Mouse (Mus musculus): ENCODE measurements at regions not wholly inside any gene's neighbourhood (a gene's known extent, or its start where the extent isn't known, plus 50 kb on each side); places are given as distances from the start of the nearest gene placed in this dataset.
A peak's percentile ranks its signal among the peaks of the same experiment; 100 is the strongest.

- no peak for ATAC-seq
- Histone ChIP-seq H3K4me3 (ENCODE audit: low read length) (no peak overlapping the region), H3K9me3 (ENCODE audit: control insufficient read depth, low read length) (no peaks in the 10 kb centered on the region), H3K4me1 (ENCODE audit: control insufficient read depth, insufficient read depth, low read length) (no peaks in the 10 kb centered on the region), H3K4me2 (ENCODE audit: low read depth, low read length) (no peak overlapping the region), H3K27me3 (replicated peaks; ENCODE audit: control insufficient read depth, insufficient read depth, low read length) (no peaks in the 10 kb centered on the region), H3K27ac (ENCODE audit: low read length) (no peak overlapping the region), H3K9ac (ENCODE audit: low read depth, low read length) (no peak overlapping the region), H3K36me3 (ENCODE audit: control insufficient read depth, insufficient read depth, low read length) (no peaks in the 10 kb centered on the region)
- WGBS = 79% methylated on average over 3 of the region's 3 CpGs
Measured at GRCm38 (mm10) chr16:8246445-8246844, 178.5 kb downstream of the Tmem114 start.

GRCm38 (mm10) chr16:8245612-8246011, 179.3 kb downstream of the Tmem114 start:
- no peaks in the 10 kb centered on the region for H3K9me3 ChIP-seq (ENCODE audit: control insufficient read depth, low read length)
- ATAC-seq = no peak
- H3K9ac ChIP-seq (ENCODE audit: low read depth, low read length) = no peak overlapping the region
- H3K4me2 ChIP-seq (ENCODE audit: low read depth, low read length) = no peak overlapping the region
- H3K27ac ChIP-seq (ENCODE audit: low read length) = no peak overlapping the region
- no peaks in the 10 kb centered on the region for H3K27me3 ChIP-seq (replicated peaks; ENCODE audit: control insufficient read depth, insufficient read depth, low read length)
- no peaks in the 10 kb centered on the region for H3K36me3 ChIP-seq (ENCODE audit: control insufficient read depth, insufficient read depth, low read length)
- no peak overlapping the region for H3K4me3 ChIP-seq (ENCODE audit: low read length)
- 81% methylated on average over 3 of the region's 3 CpGs for WGBS
- no peaks in the 10 kb centered on the region for H3K4me1 ChIP-seq (ENCODE audit: control insufficient read depth, insufficient read depth, low read length)

DNA sequence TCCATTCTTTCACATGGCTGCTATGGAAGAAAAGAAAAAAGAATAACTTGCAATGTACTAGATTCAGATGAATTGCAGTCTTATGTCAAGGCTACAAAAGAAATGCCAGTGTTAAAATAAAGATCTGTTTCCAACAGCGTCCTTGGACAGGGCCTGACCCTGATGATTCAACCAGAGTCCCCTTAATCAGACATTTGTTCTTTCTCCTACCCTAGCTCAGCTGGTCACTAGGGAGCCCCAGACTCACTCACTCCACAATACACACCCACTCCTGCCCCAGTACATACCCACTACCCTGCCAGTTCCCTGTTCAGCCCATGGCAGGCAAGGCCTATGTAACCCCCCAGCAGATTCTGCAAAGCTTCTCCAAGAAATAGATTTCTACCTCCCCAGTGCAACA, 190.6 kb downstream of the Tmem114 start:
- no peaks in the 10 kb centered on the region for H3K36me3 ChIP-seq (ENCODE audit: control insufficient read depth, insufficient read depth, low read length)
- H3K4me3 ChIP-seq (ENCODE audit: low read length) = no peak overlapping the region
- no peak overlapping the region for H3K9ac ChIP-seq (ENCODE audit: low read depth, low read length)
- no peaks in the 10 kb centered on the region for H3K9me3 ChIP-seq (ENCODE audit: control insufficient read depth, low read length)
- ATAC-seq = no peak
- H3K27me3 ChIP-seq (replicated peaks; ENCODE audit: control insufficient read depth, insufficient read depth, low read length) = no peaks in the 10 kb centered on the region
- WGBS = 74% methylated on average over 1 of the region's 1 CpGs
- no peak overlapping the region for H3K4me2 ChIP-seq (ENCODE audit: low read depth, low read length)
- no peak overlapping the region for H3K27ac ChIP-seq (ENCODE audit: low read length)
- no peaks in the 10 kb centered on the region for H3K4me1 ChIP-seq (ENCODE audit: control insufficient read depth, insufficient read depth, low read length)

DNA sequence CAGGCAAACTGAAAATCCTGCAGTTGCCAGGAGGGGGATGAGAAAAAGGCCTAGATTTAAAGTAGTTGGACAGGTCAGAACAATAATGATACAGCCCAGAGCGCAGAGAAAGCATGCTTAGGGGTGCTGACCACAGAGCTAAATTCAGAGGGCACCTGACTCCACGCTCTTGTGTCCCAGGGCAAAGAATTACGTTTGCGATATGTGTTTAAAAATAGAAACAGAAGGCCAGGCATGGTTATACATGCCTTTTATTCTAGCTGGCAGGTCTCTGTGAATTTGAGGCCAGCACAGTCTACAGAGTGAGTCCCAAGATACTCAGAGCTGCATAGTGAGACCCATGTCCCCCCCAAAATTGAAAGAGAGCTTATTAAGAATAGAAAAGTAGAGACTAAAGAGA, 192.9 kb downstream of the Tmem114 start:
- no peak overlapping the region for H3K4me3 ChIP-seq (ENCODE audit: low read length)
- no peak overlapping the region for H3K4me2 ChIP-seq (ENCODE audit: low read depth, low read length)
- no peaks in the 10 kb centered on the region for H3K9me3 ChIP-seq (ENCODE audit: control insufficient read depth, low read length)
- 71% methylated on average over 4 of the region's 4 CpGs for WGBS
- ATAC-seq = no peak
- H3K27me3 ChIP-seq (replicated peaks; ENCODE audit: control insufficient read depth, insufficient read depth, low read length) = no peaks in the 10 kb centered on the region
- no peak overlapping the region for H3K27ac ChIP-seq (ENCODE audit: low read length)
- H3K4me1 ChIP-seq (ENCODE audit: control insufficient read depth, insufficient read depth, low read length) = 0 out of 2 replicates have a peak, but pooled peaks cover 4% of the 10 kb centered on the region
- H3K9ac ChIP-seq (ENCODE audit: low read depth, low read length) = no peak overlapping the region
- H3K36me3 ChIP-seq (ENCODE audit: control insufficient read depth, insufficient read depth, low read length) = no peaks in the 10 kb centered on the region

- Histone ChIP-seq H3K4me1 (ENCODE audit: control insufficient read depth, insufficient read depth, low read length) (0 out of 2 replicates have a peak, but pooled peaks cover 2% of the 10 kb centered on the region), H3K4me2 (ENCODE audit: low read depth, low read length) (no peak overlapping the region), H3K27me3 (replicated peaks; ENCODE audit: control insufficient read depth, insufficient read depth, low read length) (no peaks in the 10 kb centered on the region), H3K9me3 (ENCODE audit: control insufficient read depth, low read length) (no peaks in the 10 kb centered on the region), H3K36me3 (ENCODE audit: control insufficient read depth, insufficient read depth, low read length) (no peaks in the 10 kb centered on the region), H3K27ac (ENCODE audit: low read length) (no peak overlapping the region), H3K9ac (ENCODE audit: low read depth, low read length) (no peak overlapping the region), H3K4me3 (ENCODE audit: low read length) (no peak overlapping the region)
- no peak for ATAC-seq
- WGBS = 36% methylated on average over 10 of the region's 10 CpGs
Measured at GRCm38 (mm10) chr16:8223625-8224300, 201.2 kb downstream of the Tmem114 start.

DNA sequence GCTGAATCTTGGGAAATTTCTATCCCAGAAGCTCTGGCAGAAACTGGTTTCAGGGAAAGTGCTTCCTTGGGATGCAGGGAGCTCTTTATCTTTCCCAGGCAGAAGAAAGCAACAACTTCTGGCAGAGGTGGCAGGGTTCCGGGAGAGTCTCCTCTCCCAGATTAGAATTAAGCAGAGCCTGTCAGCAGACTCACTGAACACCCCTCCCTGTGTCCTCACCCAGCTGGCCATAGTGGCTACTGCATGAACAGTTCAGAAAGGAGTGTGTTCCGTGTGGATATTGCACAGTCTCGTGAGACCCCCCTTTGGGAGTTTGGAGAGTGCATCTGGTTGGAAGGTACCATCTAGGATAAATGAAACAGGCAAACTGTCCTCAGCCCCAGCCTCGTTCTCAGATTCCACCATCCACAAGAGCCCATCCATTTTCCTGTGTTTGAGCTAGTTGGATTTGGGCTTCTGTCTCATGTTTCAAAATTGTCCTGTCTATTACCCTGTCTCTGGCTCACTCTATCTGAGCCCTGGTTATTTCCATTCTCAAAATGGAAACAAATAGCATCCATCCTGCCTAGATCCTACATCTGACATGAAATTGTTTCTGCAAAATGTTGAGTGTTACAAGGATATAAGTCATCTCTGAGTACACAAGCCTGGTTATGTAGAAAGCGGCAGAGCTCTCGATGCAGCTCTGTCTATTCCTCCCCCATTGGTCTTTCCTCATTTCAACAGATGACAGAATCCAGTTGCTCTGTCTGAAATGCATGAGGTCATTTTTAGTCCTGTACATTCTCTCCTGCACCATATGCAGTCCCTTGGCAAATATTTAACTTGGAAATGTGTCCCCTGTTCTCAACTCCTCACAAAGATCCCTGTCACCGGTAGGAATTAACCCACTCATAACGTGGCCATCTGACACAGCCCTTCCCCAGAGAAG, 216.4 kb downstream of the Tmem114 start:
- no peaks in the 10 kb centered on the region for H3K9me3 ChIP-seq (ENCODE audit: control insufficient read depth, low read length)
- no peak overlapping the region for H3K4me3 ChIP-seq (ENCODE audit: low read length)
- H3K27ac ChIP-seq (ENCODE audit: low read length) = no peak overlapping the region
- H3K4me2 ChIP-seq (ENCODE audit: low read depth, low read length) = no peak overlapping the region
- ATAC-seq = peak; percentile 66
- H3K9ac ChIP-seq (ENCODE audit: low read depth, low read length) = no peak overlapping the region
- no peaks in the 10 kb centered on the region for H3K27me3 ChIP-seq (replicated peaks; ENCODE audit: control insufficient read depth, insufficient read depth, low read length)
- H3K4me1 ChIP-seq (ENCODE audit: control insufficient read depth, insufficient read depth, low read length) = no peaks in the 10 kb centered on the region
- 51% methylated on average over 8 of the region's 8 CpGs for WGBS
- H3K36me3 ChIP-seq (ENCODE audit: control insufficient read depth, insufficient read depth, low read length) = no peaks in the 10 kb centered on the region

DNA sequence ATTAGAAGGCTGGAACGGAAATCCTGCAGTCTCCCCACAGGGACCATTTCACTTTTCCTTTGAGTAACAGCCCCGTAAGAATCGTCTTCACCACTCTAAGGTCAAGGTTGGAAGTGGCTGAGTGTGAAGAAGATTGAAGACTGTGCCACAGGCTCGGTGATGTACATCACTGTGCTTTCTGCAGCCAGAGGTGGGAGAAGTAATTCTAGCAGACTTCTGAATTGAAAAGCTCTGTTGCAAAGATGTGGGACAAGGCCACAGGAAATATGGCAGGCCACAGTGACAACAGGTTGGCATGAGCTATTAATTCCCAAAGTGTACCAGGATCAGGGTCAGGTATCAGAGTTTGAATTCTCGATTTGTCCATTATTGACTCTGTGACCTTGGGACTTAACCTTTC, 219.9 kb downstream of the Tmem114 start:
- H3K36me3 ChIP-seq (ENCODE audit: control insufficient read depth, insufficient read depth, low read length) = no peaks in the 10 kb centered on the region
- H3K27me3 ChIP-seq (replicated peaks; ENCODE audit: control insufficient read depth, insufficient read depth, low read length) = no peaks in the 10 kb centered on the region
- no peak for ATAC-seq
- no peaks in the 10 kb centered on the region for H3K4me1 ChIP-seq (ENCODE audit: control insufficient read depth, insufficient read depth, low read length)
- H3K4me3 ChIP-seq (ENCODE audit: low read length) = no peak overlapping the region
- no peak overlapping the region for H3K9ac ChIP-seq (ENCODE audit: low read depth, low read length)
- no peak overlapping the region for H3K4me2 ChIP-seq (ENCODE audit: low read depth, low read length)
- 75% methylated on average over 5 of the region's 5 CpGs for WGBS
- no peaks in the 10 kb centered on the region for H3K9me3 ChIP-seq (ENCODE audit: control insufficient read depth, low read length)
- no peak overlapping the region for H3K27ac ChIP-seq (ENCODE audit: low read length)

- WGBS = 80% methylated on average over 3 of the region's 3 CpGs
- H3K9me3 ChIP-seq (ENCODE audit: control insufficient read depth, low read length) = no peaks in the 10 kb centered on the region
- no peak overlapping the region for H3K4me2 ChIP-seq (ENCODE audit: low read depth, low read length)
- no peaks in the 10 kb centered on the region for H3K36me3 ChIP-seq (ENCODE audit: control insufficient read depth, insufficient read depth, low read length)
- no peaks in the 10 kb centered on the region for H3K4me1 ChIP-seq (ENCODE audit: control insufficient read depth, insufficient read depth, low read length)
- no peaks in the 10 kb centered on the region for H3K27me3 ChIP-seq (replicated peaks; ENCODE audit: control insufficient read depth, insufficient read depth, low read length)
- no peak overlapping the region for H3K27ac ChIP-seq (ENCODE audit: low read length)
- H3K9ac ChIP-seq (ENCODE audit: low read depth, low read length) = no peak overlapping the region
- ATAC-seq = no peak
- no peak overlapping the region for H3K4me3 ChIP-seq (ENCODE audit: low read length)
Measured at GRCm38 (mm10) chr16:8201306-8201705, 223.6 kb downstream of the Tmem114 start.

GRCm38 (mm10) chr16:8198771-8199562, 226.0 kb downstream of the Tmem114 start:
- H3K4me2 ChIP-seq (ENCODE audit: low read depth, low read length) = no peak overlapping the region
- H3K4me3 ChIP-seq (ENCODE audit: low read length) = no peak overlapping the region
- no peaks in the 10 kb centered on the region for H3K4me1 ChIP-seq (ENCODE audit: control insufficient read depth, insufficient read depth, low read length)
- H3K36me3 ChIP-seq (ENCODE audit: control insufficient read depth, insufficient read depth, low read length) = no peaks in the 10 kb centered on the region
- ATAC-seq = no peak
- no peak overlapping the region for H3K27ac ChIP-seq (ENCODE audit: low read length)
- H3K9ac ChIP-seq (ENCODE audit: low read depth, low read length) = no peak overlapping the region
- no peaks in the 10 kb centered on the region for H3K9me3 ChIP-seq (ENCODE audit: control insufficient read depth, low read length)
- 51% methylated on average over 12 of the region's 12 CpGs for WGBS
- no peaks in the 10 kb centered on the region for H3K27me3 ChIP-seq (replicated peaks; ENCODE audit: control insufficient read depth, insufficient read depth, low read length)

Measured in intestine, embryonic 16.5 days (tissue).